Mouse (Mus musculus) hindbrain, embryonic 14.5 days (tissue): ENCODE measurements around the gene Etv6. TPM values are rescaled to one million over a fixed set of nuclear protein-coding genes. Genes with fewer than 3 reads are reported as not detected.
A peak's percentile ranks its signal among the peaks of the same experiment; 100 is the strongest.

Experiments
- ATAC-seq: fragments of 200-750 bp; cut with Nextera tagmentation; 2 replicates; pipeline ENCODE4 v1.8.0; 2017; ENCODE audit warnings: moderate number of reproducible peaks, mild to moderate bottlenecking, moderate TSS enrichment, moderate library complexity; ENCODE audit not compliant: low FRiP score
- DNase-seq: peaks from one replicate; pipeline ENCODE4 v3.0.0-alpha.2; 2015; ENCODE audit warnings: low spot score
- H3K27ac ChIP-seq: fragments of 300-500 bp; sonication (generic); 2 replicates; pipeline ENCODE4 v1.5.1; 2014; ENCODE audit warnings: mild to moderate bottlenecking, moderate library complexity
- H3K27me3 ChIP-seq: fragments of 300-500 bp; sonication (generic); 2 replicates; pipeline ENCODE4 v1.6.1; 2014; ENCODE audit warnings: mild to moderate bottlenecking, low read length, mixed read lengths; ENCODE audit not compliant: control insufficient read depth, insufficient read depth
- H3K36me3 ChIP-seq: fragments of 300-500 bp; sonication (generic); replicated peaks from 2 replicates; pipeline ENCODE4 v1.6.1; 2014; ENCODE audit not compliant: control insufficient read depth, insufficient read depth
- H3K4me1 ChIP-seq: fragments of 300-500 bp; sonication (generic); replicated peaks from 2 replicates; pipeline ENCODE4 v1.6.1; 2014; ENCODE audit warnings: antibody characterized with exemption, low read length, mixed read lengths; ENCODE audit not compliant: control insufficient read depth, insufficient read depth
- H3K4me2 ChIP-seq: fragments of 300-500 bp; sonication (generic); replicated peaks from 2 replicates; pipeline ENCODE4 v1.6.1; 2014; ENCODE audit warnings: mild to moderate bottlenecking, moderate library complexity
- H3K4me3 ChIP-seq: fragments of 300-500 bp; sonication (generic); replicated peaks from 2 replicates; pipeline ENCODE4 v1.5.1; 2014; ENCODE audit warnings: mild to moderate bottlenecking, low read length
- H3K9ac ChIP-seq: fragments of 300-500 bp; sonication (generic); 2 replicates; pipeline ENCODE4 v1.6.1; 2014
- H3K9me3 ChIP-seq: fragments of 300-500 bp; sonication (generic); 2 replicates; pipeline ENCODE4 v1.6.1; 2016; ENCODE audit warnings: low read length; ENCODE audit not compliant: control insufficient read depth
- WGBS: fragments of 180-500 bp; shearing (Covaris S2); extraction: QIAGEN DNeasy Blood & Tissue Kit; methylation state at CpG from one replicate; pipeline ENCODE4 v1.1.7; 2014; 5-methylcytosine and 5-hydroxymethylcytosine counted together
- polyA plus RNA-seq: library from polyadenylated mRNA; unstranded; fragments of >200 nt; fragmentation: Nextera tagmentation; extraction: Ambion mirVana; gene quantifications from 2 replicates; pipeline ENCODE4 v1.2.1, GENCODE M21; 2014

Etv6 gene
- polyA plus RNA-seq, 1 experiment from 2014 or later, result 6.8 TPM

DNA sequence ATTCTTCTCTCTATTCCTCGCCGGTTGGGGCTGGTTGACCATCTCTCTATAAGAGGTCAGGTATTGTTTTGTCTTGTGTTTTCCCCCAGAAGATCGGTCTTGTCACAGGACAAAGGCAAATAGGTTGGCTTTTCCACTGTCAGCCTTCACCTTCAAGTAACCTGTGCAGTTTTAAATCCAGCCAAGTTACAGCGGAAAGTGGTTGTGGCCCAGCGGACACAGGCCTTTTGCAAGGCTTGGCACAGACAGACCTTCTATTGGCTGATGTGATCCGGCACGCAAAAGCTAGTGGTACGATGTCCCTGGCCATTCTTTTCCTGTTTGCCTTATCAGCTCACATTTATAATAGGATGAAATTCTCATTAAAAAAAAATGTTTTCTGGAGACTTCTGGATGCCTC, 3.9 kb downstream of the Etv6 start:
- 72% methylated on average over 8 of the region's 8 CpGs for WGBS

DNA sequence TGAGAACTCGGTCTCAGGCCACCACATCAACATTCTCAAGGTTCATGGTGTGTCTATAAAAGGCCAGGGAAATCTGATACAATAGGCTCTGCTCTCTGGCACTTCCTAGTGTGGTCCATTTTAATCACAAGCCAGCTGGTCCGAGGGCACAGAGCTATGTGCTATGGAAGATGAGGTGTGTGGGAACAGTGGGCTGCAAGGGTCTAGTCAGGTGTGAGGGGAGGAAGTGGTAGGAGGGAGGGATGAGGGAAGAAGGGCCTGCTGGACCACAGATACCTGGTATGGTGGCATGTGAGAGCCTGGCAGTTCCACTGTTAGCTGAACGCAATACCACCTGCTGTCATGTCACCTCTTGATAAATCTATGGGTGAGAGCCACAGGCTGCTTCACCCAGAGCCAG, 4.8 kb downstream of the Etv6 start:
- Histone ChIP-seq H3K27ac (no peak overlapping the region), H3K27me3 (no peaks in the 10 kb centered on the region), H3K4me1 (peaks cover 38% of the 10 kb centered on the region), H3K36me3 (no peaks in the 10 kb centered on the region), H3K9ac (no peak overlapping the region), H3K9me3 (no peaks in the 10 kb centered on the region), H3K4me3 (no peak overlapping the region), H3K4me2 (no peak overlapping the region)
- WGBS, result 60% methylated on average over 3 of the region's 3 CpGs
- DNase-seq, result no peak
- no peak for ATAC-seq

More for the DNA sequence above, 3.9 kb downstream of the Etv6 start:
- Histone ChIP-seq H3K4me2 (peak overlapping the region; percentile 63; the same call in 1 of the 2 replicates), H3K9ac (no peak overlapping the region), H3K9me3 (no peaks in the 10 kb centered on the region), H3K27me3 (no peaks in the 10 kb centered on the region), H3K36me3 (no peaks in the 10 kb centered on the region), H3K4me1 (peaks cover 29% of the 10 kb centered on the region), H3K27ac (no peak overlapping the region), H3K4me3 (no peak overlapping the region)
- no peak for ATAC-seq
- DNase-seq, result no peak

GRCm38 (mm10) chr6:134041286-134041685, 5.8 kb downstream of the Etv6 start:
- no peak overlapping the region for H3K27ac ChIP-seq
- H3K4me3 ChIP-seq, result no peak overlapping the region
- H3K9me3 ChIP-seq, result no peaks in the 10 kb centered on the region
- ATAC-seq (no peak), DNase-seq (no peak)
- no peak overlapping the region for H3K9ac ChIP-seq
- H3K4me1 ChIP-seq, result peaks cover 46% of the 10 kb centered on the region
- no peaks in the 10 kb centered on the region for H3K27me3 ChIP-seq
- no peaks in the 10 kb centered on the region for H3K36me3 ChIP-seq
- WGBS, result 80% methylated on average over 7 of the region's 7 CpGs
- H3K4me2 ChIP-seq, result no peak overlapping the region

DNA sequence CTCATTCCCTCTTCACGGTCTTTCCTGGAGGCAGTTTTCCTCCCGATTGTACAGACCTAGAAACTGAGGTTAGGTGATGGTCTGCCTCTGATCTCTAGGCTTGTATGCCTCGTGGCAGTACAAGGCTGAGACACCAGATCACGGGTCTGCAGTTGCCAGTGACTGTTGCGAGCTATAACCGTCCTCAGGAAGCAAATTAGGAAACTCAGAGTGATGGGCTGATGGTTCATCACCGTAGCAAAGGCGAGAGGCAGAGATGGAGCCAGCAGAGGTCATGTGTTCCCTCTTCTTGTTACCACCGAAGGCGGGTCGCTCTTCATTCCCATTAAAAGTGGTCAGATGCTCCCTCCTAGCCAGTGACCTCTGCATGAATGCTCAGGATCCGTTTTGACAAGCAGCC, 6.4 kb downstream of the Etv6 start:
- no peak overlapping the region for H3K9ac ChIP-seq
- H3K36me3 ChIP-seq, result no peaks in the 10 kb centered on the region
- no peaks in the 10 kb centered on the region for H3K27me3 ChIP-seq
- H3K27ac ChIP-seq, result no peak overlapping the region
- no peak overlapping the region for H3K4me2 ChIP-seq
- ATAC-seq, result no peak
- peaks cover 47% of the 10 kb centered on the region for H3K4me1 ChIP-seq
- DNase-seq, result no peak
- WGBS, result 52% methylated on average over 12 of the region's 12 CpGs
- no peak overlapping the region for H3K4me3 ChIP-seq
- H3K9me3 ChIP-seq, result no peaks in the 10 kb centered on the region

GRCm38 (mm10) chr6:134043545-134043944, 8.0 kb downstream of the Etv6 start:
- ATAC-seq, result no peak

DNA sequence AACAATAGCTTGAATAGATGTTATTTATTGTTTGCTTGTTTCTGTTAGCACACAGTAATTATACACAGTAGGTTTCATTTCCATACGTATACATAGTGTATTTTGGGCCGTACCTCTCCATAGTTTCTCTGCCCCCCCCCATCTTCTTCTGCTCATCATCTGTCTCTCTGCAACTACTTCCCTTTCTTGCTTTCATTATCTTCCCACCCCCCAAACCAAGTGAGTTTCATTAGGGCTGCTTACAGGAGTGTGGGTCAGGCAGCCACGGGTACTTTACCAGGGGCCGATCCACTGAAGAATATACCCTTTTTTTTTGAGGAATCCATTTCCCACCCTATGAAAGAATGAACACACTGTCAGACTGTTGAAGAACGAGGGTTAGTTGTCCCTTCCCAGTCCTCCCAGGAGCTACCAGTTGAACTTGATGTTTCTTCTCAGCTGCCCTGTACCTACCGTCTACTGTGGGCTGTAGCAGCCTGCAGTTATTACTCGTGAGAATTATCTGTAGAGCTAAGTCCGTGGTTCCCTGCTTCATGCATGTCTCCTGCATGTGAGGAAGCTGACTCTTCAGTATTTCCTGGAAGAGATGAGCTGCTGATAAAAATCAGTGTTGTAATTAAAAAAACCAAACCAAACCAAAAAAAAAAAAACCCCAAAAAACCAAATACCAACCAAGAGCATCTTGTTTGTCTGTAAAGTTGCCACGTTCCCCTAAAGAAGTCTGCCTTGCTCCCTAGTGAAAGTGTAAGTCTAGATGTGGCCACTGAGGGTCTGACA, 9.8 kb downstream of the Etv6 start:
- Histone ChIP-seq H3K27me3 (no peaks in the 10 kb centered on the region), H3K4me1 (peaks cover 26% of the 10 kb centered on the region), H3K36me3 (no peaks in the 10 kb centered on the region), H3K9me3 (no peaks in the 10 kb centered on the region), H3K27ac (no peak overlapping the region), H3K9ac (no peak overlapping the region), H3K4me3 (no peak overlapping the region), H3K4me2 (peak overlapping the region; percentile 2; the same call in 1 of the 2 replicates)
- ATAC-seq (no peak), DNase-seq (no peak)
- 75% methylated on average over 9 of the region's 9 CpGs for whole genome bisulfite sequencing

More at GRCm38 (mm10) chr6:134043545-134043944, 8.0 kb downstream of the Etv6 start:
- H3K4me2 ChIP-seq, result no peak overlapping the region
- no peaks in the 10 kb centered on the region for H3K36me3 ChIP-seq
- no peaks in the 10 kb centered on the region for H3K27me3 ChIP-seq
- no peak for DNase-seq
- no peak overlapping the region for H3K9ac ChIP-seq
- WGBS, result 44% methylated on average over 7 of the region's 7 CpGs
- H3K9me3 ChIP-seq, result no peaks in the 10 kb centered on the region
- H3K4me1 ChIP-seq, result peaks cover 34% of the 10 kb centered on the region
- H3K27ac ChIP-seq, result no peak overlapping the region
- no peak overlapping the region for H3K4me3 ChIP-seq

- Histone ChIP-seq H3K4me3 (no peak overlapping the region), H3K9ac (no peak overlapping the region), H3K36me3 (no peaks in the 10 kb centered on the region), H3K27ac (no peak overlapping the region), H3K4me1 (peaks cover 25% of the 10 kb centered on the region), H3K27me3 (no peaks in the 10 kb centered on the region), H3K9me3 (no peaks in the 10 kb centered on the region), H3K4me2 (no peak overlapping the region)
- no peak for ATAC-seq
- DNase-seq, result no peak
- 21% methylated on average over 5 of the region's 5 CpGs for WGBS
Observed at GRCm38 (mm10) chr6:134046136-134046535, 10.6 kb downstream of the Etv6 start.

DNA sequence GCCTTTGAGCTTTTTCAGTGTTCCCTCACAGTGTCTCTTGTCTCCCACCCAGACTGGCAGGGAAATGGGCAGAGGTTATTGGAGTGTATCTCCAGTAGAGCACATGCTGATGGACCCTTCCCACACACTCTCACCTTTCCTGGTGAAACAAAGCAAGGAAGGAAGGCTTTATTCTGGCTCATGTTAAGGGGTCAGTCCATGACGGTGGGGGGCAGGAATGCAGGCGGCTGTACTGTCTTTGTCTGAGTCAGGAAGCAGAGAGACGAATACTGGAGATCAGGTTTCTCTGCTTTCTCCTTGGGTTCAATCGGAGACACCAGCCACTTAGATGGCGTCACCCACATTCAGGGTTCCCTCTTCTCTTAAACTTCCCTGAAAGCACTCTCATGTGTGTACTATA, 11.7 kb downstream of the Etv6 start:
- WGBS, result 56% methylated on average over 5 of the region's 5 CpGs
- no peak for ATAC-seq
- DNase-seq, result no peak
- Histone ChIP-seq H3K36me3 (no peaks in the 10 kb centered on the region), H3K27me3 (no peaks in the 10 kb centered on the region), H3K4me3 (no peak overlapping the region), H3K27ac (no peak overlapping the region), H3K9me3 (no peaks in the 10 kb centered on the region), H3K4me2 (no peak overlapping the region), H3K9ac (no peak overlapping the region), H3K4me1 (peaks cover 20% of the 10 kb centered on the region; the same call in 1 of the 2 replicates)

GRCm38 (mm10) chr6:134047974-134048373, 12.5 kb downstream of the Etv6 start:
- 92% methylated on average over 6 of the region's 6 CpGs for WGBS
- Histone ChIP-seq H3K27me3 (no peaks in the 10 kb centered on the region), H3K36me3 (no peaks in the 10 kb centered on the region), H3K27ac (no peak overlapping the region), H3K9me3 (no peaks in the 10 kb centered on the region), H3K9ac (no peak overlapping the region), H3K4me2 (no peak overlapping the region), H3K4me1 (peaks cover 20% of the 10 kb centered on the region; the same call in 1 of the 2 replicates), H3K4me3 (no peak overlapping the region)
- DNase-seq (no peak), ATAC-seq (no peak)
